Mouse (Mus musculus) midbrain, postnatal 0 days (tissue): Measurements from ENCODE around the gene Zfp365. TPM values are rescaled to one million over a fixed set of nuclear protein-coding genes. Genes with fewer than 3 reads are reported as not detected.

Experiments used
- ATAC-seq: fragments of 200-750 bp; cut with Nextera tagmentation; 2 replicates; pipeline ENCODE4 v1.8.0; 2017; ENCODE audit warnings: moderate number of reproducible peaks, mild to moderate bottlenecking, moderate TSS enrichment, moderate library complexity; ENCODE audit not compliant: low FRiP score
- DNase-seq: peaks from one replicate; pipeline ENCODE4 v3.0.0-alpha.2; 2015; ENCODE audit warnings: low spot score
- H3K27ac ChIP-seq: fragments of 300-500 bp; sonication (generic); 2 replicates; pipeline ENCODE4 v1.5.1; 2014; ENCODE audit warnings: low read depth, mild to moderate bottlenecking, low read length, mixed read lengths
- H3K27me3 ChIP-seq: fragments of 300-500 bp; sonication (generic); 2 replicates; pipeline ENCODE4 v1.6.1; 2014; ENCODE audit warnings: low read length, control low read depth, mixed read lengths; ENCODE audit not compliant: insufficient read depth
- H3K36me3 ChIP-seq: fragments of 300-500 bp; sonication (generic); 2 replicates; pipeline ENCODE4 v1.6.1; 2014; ENCODE audit warnings: low read length, control low read depth, mixed read lengths; ENCODE audit not compliant: insufficient read depth
- H3K4me1 ChIP-seq: fragments of 300-500 bp; sonication (generic); 2 replicates; pipeline ENCODE4 v1.6.1; 2014; ENCODE audit warnings: mild to moderate bottlenecking, control low read depth, antibody characterized with exemption, low read length, mixed read lengths; ENCODE audit not compliant: insufficient read depth
- H3K4me2 ChIP-seq: fragments of 300-500 bp; sonication (generic); 2 replicates; pipeline ENCODE4 v1.6.1; 2014; ENCODE audit warnings: low read depth, mild to moderate bottlenecking, low read length, mixed read lengths; ENCODE audit not compliant: poor library complexity, severe bottlenecking
- H3K4me3 ChIP-seq: fragments of 300-500 bp; sonication (generic); 2 replicates; pipeline ENCODE4 v1.5.1; 2014; ENCODE audit warnings: low read depth, mild to moderate bottlenecking, low read length, moderate library complexity
- H3K9ac ChIP-seq: fragments of 300-500 bp; sonication (generic); replicated peaks from 2 replicates; pipeline ENCODE4 v1.6.1; 2014; ENCODE audit warnings: mild to moderate bottlenecking, low read length, moderate library complexity, mixed read lengths; ENCODE audit not compliant: poor library complexity, severe bottlenecking
- H3K9me3 ChIP-seq: fragments of 300-500 bp; sonication (generic); 2 replicates; pipeline ENCODE4 v1.6.1; 2016; ENCODE audit warnings: low read length, control low read depth
- CTCF ChIP-seq: IDR thresholded peaks from 2 replicates; pipeline ENCODE4 v1.5.1; 2016; ENCODE audit warnings: antibody characterized with exemption, mild to moderate bottlenecking
- WGBS: fragments of 180-500 bp; shearing (Covaris S2); extraction: QIAGEN DNeasy Blood & Tissue Kit; methylation state at CpG from one replicate; pipeline ENCODE4 v1.1.7; 2014; 5-methylcytosine and 5-hydroxymethylcytosine counted together
- polyA plus RNA-seq: library from polyadenylated mRNA; unstranded; fragments of >200 nt; fragmentation: Nextera tagmentation; extraction: Ambion mirVana; gene quantifications from 2 replicates; pipeline ENCODE4 v1.2.1, GENCODE M21; 2015
- total RNA-seq: library from RNA; depleted of rRNA; stranded (reverse); fragments of >200 nt; gene quantifications from 2 replicates; pipeline ENCODE4 v1.2.3, GENCODE M21; 2014

Gene Zfp365
- total and polyA plus RNA-seq, 2 experiments from 2014 or later = 9.1 to 17.4 TPM

- DNase-seq = no peak
- peak overlapping the region; percentile 64 for H3K4me3 ChIP-seq
- no peak for TF ChIP-seq CTCF
- H3K9ac ChIP-seq = peak overlapping the region; percentile 81
- H3K27me3 ChIP-seq = no peaks in the 10 kb centered on the region
- peak; percentile 76 for ATAC-seq
- WGBS = 20% methylated on average over 33 of the region's 33 CpGs
- peak overlapping the region; percentile 79 for H3K4me2 ChIP-seq
- no peaks in the 10 kb centered on the region for H3K4me1 ChIP-seq
- H3K9me3 ChIP-seq = no peaks in the 10 kb centered on the region
- H3K36me3 ChIP-seq = peaks cover 9% of the 10 kb centered on the region
- peak overlapping the region; percentile 77 for H3K27ac ChIP-seq
Measured at GRCm38 (mm10) chr10:67911447-67912336, 770 bp downstream of the Zfp365 start.

- Histone ChIP-seq H3K4me2 (no peak overlapping the region), H3K9me3 (no peaks in the 10 kb centered on the region), H3K4me1 (no peaks in the 10 kb centered on the region), H3K9ac (no peak overlapping the region), H3K4me3 (no peak overlapping the region), H3K27ac (no peak overlapping the region), H3K27me3 (0 out of 2 replicates have a peak, but pooled peaks cover 3% of the 10 kb centered on the region), H3K36me3 (peaks cover 9% of the 10 kb centered on the region)
- TF ChIP-seq CTCF = no peak
- no peak for DNase-seq
- ATAC-seq = no peak
- 90% methylated on average over 4 of the region's 4 CpGs for WGBS
Measured at GRCm38 (mm10) chr10:67907931-67908330, 4.5 kb downstream of the Zfp365 start.

- DNase-seq = no peak
- 94% methylated on average over 2 of the region's 2 CpGs for WGBS
- no peak for ATAC-seq
- Histone ChIP-seq H3K36me3 (peaks cover 9% of the 10 kb centered on the region), H3K27me3 (0 out of 2 replicates have a peak, but pooled peaks cover 3% of the 10 kb centered on the region), H3K27ac (no peak overlapping the region), H3K4me3 (no peak overlapping the region), H3K4me2 (no peak overlapping the region), H3K9ac (no peak overlapping the region), H3K9me3 (no peaks in the 10 kb centered on the region), H3K4me1 (no peaks in the 10 kb centered on the region)
- no peak for TF ChIP-seq CTCF
Measured at GRCm38 (mm10) chr10:67906926-67907325, 5.5 kb downstream of the Zfp365 start.

- no peaks in the 10 kb centered on the region for H3K9me3 ChIP-seq
- 84% methylated on average over 4 of the region's 4 CpGs for whole genome bisulfite sequencing
- no peak for DNase-seq
- no peak overlapping the region for H3K4me2 ChIP-seq
- H3K9ac ChIP-seq = no peak overlapping the region
- H3K4me3 ChIP-seq = no peak overlapping the region
- peaks cover 9% of the 10 kb centered on the region for H3K36me3 ChIP-seq
- H3K4me1 ChIP-seq = no peaks in the 10 kb centered on the region
- ATAC-seq = no peak
- 0 out of 2 replicates have a peak, but pooled peaks cover 3% of the 10 kb centered on the region for H3K27me3 ChIP-seq
- no peak overlapping the region for H3K27ac ChIP-seq
- TF ChIP-seq CTCF = no peak
Measured at GRCm38 (mm10) chr10:67906063-67906462, 6.4 kb downstream of the Zfp365 start.

- Histone ChIP-seq H3K9me3 (no peaks in the 10 kb centered on the region), H3K9ac (no peak overlapping the region), H3K4me1 (no peaks in the 10 kb centered on the region), H3K36me3 (no peaks in the 10 kb centered on the region), H3K4me3 (no peak overlapping the region), H3K4me2 (no peak overlapping the region), H3K27me3 (0 out of 2 replicates have a peak, but pooled peaks cover 3% of the 10 kb centered on the region), H3K27ac (no peak overlapping the region)
- DNase-seq (no peak), ATAC-seq (no peak)
- whole genome bisulfite sequencing = 66% methylated on average over 7 of the region's 7 CpGs
- TF ChIP-seq CTCF = no peak
Measured at GRCm38 (mm10) chr10:67903387-67903786, 9.1 kb downstream of the Zfp365 start.

- H3K4me1 ChIP-seq = no peaks in the 10 kb centered on the region
- peak; percentile 20 for DNase-seq
- no peaks in the 10 kb centered on the region for H3K36me3 ChIP-seq
- 0 out of 2 replicates have a peak, but pooled peaks cover 3% of the 10 kb centered on the region for H3K27me3 ChIP-seq
- TF ChIP-seq CTCF = no peak
- no peak overlapping the region for H3K4me2 ChIP-seq
- WGBS = 8% methylated on average over 5 of the region's 5 CpGs
- no peak overlapping the region for H3K27ac ChIP-seq
- no peak overlapping the region for H3K9ac ChIP-seq
- H3K9me3 ChIP-seq = no peaks in the 10 kb centered on the region
- ATAC-seq = no peak
- no peak overlapping the region for H3K4me3 ChIP-seq
Measured at GRCm38 (mm10) chr10:67901179-67901578, 11.3 kb downstream of the Zfp365 start.
